Mouse (Mus musculus): ENCODE measurements at regions not wholly inside any gene's neighbourhood (a gene's known extent, or its start where the extent isn't known, plus 50 kb on each side); places are given as distances from the start of the nearest gene placed in this dataset.

- no peak for TF ChIP-seq CTCF (IDR thresholded peaks at IDR 0.05; ENCODE audit: insufficient read depth, low read length)
- no peak for TF ChIP-seq POLR2A (IDR thresholded peaks at IDR 0.05; ENCODE audit: borderline replicate concordance, extremely low read depth, low read depth, low read length)
These were observed 99.3 kb upstream of the Psmd7 start for GRCm38 (mm10) chr8:107687529-107687928.
